Mouse (Mus musculus): Measurements from ENCODE around the gene Erc1.

Gene Erc1

GRCm38 (mm10) chr6:119565451-119566379, 282.3 kb downstream of the Erc1 start:
- in situ Hi-C loops (cut with MboI; ENCODE audit: low pct_unique_long_range_greater_than_20kb in 1 of 2, low sequenced_read_pairs in 2 of 2, unreplicated experiment in 1 of 2): no loop called here

- in situ Hi-C loops (cut with MboI; ENCODE audit: low pct_unique_long_range_greater_than_20kb in 1 of 2, low sequenced_read_pairs in 2 of 2, unreplicated experiment in 1 of 2): no loop called here
Measured at GRCm38 (mm10) chr6:119562558-119562957, 285.4 kb downstream of the Erc1 start.

GRCm38 (mm10) chr6:119558855-119559254, 289.1 kb downstream of the Erc1 start:
- in situ Hi-C loops (cut with MboI; ENCODE audit: low pct_unique_long_range_greater_than_20kb in 1 of 2, low sequenced_read_pairs in 2 of 2, unreplicated experiment in 1 of 2): no loop called here

GRCm38 (mm10) chr6:119554439-119554838, 293.5 kb downstream of the Erc1 start:
- in situ Hi-C loops (cut with MboI; ENCODE audit: low pct_unique_long_range_greater_than_20kb in 1 of 2, low sequenced_read_pairs in 2 of 2, unreplicated experiment in 1 of 2): no loop called here

- in situ Hi-C loops (cut with MboI; ENCODE audit: low pct_unique_long_range_greater_than_20kb in 1 of 2, low sequenced_read_pairs in 2 of 2, unreplicated experiment in 1 of 2): no loop called here
Measured at GRCm38 (mm10) chr6:119544518-119544864, 303.5 kb downstream of the Erc1 start.

- in situ Hi-C loops (cut with MboI; ENCODE audit: low pct_unique_long_range_greater_than_20kb in 1 of 2, low sequenced_read_pairs in 2 of 2, unreplicated experiment in 1 of 2): no loop called here
Measured at GRCm38 (mm10) chr6:119543803-119544517, 304.0 kb downstream of the Erc1 start, which contains the start of gene Wnt5b. Gene Wnt5b (minus strand): TSS chr6:119544347.

GRCm38 (mm10) chr6:119543456-119543802, 304.5 kb downstream of the Erc1 start:
- in situ Hi-C loops (cut with MboI; ENCODE audit: low pct_unique_long_range_greater_than_20kb in 1 of 2, low sequenced_read_pairs in 2 of 2, unreplicated experiment in 1 of 2): no loop called here

- in situ Hi-C loops (cut with MboI; ENCODE audit: low pct_unique_long_range_greater_than_20kb in 1 of 2, low sequenced_read_pairs in 2 of 2, unreplicated experiment in 1 of 2): no loop called here
Measured at GRCm38 (mm10) chr6:119535867-119536266, 312.1 kb downstream of the Erc1 start.

GRCm38 (mm10) chr6:119533170-119533709, 314.7 kb downstream of the Erc1 start:
- in situ Hi-C loops (cut with MboI; ENCODE audit: low pct_unique_long_range_greater_than_20kb in 1 of 2, low sequenced_read_pairs in 2 of 2, unreplicated experiment in 1 of 2): no loop called here

GRCm38 (mm10) chr6:119529659-119530058, 318.3 kb downstream of the Erc1 start:
- in situ Hi-C loops (cut with MboI; ENCODE audit: low pct_unique_long_range_greater_than_20kb in 1 of 2, low sequenced_read_pairs in 2 of 2, unreplicated experiment in 1 of 2): no loop called here

- in situ Hi-C loops (cut with MboI; ENCODE audit: low pct_unique_long_range_greater_than_20kb in 1 of 2, low sequenced_read_pairs in 2 of 2, unreplicated experiment in 1 of 2): no loop called here
Measured at GRCm38 (mm10) chr6:119526498-119526897, 321.5 kb downstream of the Erc1 start.

GRCm38 (mm10) chr6:119521931-119522391, 326.0 kb downstream of the Erc1 start:
- in situ Hi-C loops (cut with MboI; ENCODE audit: low pct_unique_long_range_greater_than_20kb in 1 of 2, low sequenced_read_pairs in 2 of 2, unreplicated experiment in 1 of 2): no loop called here

GRCm38 (mm10) chr6:119521482-119521900, 326.5 kb downstream of the Erc1 start:
- in situ Hi-C loops (cut with MboI; ENCODE audit: low pct_unique_long_range_greater_than_20kb in 1 of 2, low sequenced_read_pairs in 2 of 2, unreplicated experiment in 1 of 2): no loop called here
